Mouse (Mus musculus) myocyte (in vitro differentiated cells): Measurements from ENCODE around the gene Kalrn. TPM values are rescaled to one million over a fixed set of nuclear protein-coding genes. Genes with fewer than 3 reads are reported as not detected.
A peak's percentile ranks its signal among the peaks of the same experiment; 100 is the strongest.

ENCODE experiments used
- H3K27me3 ChIP-seq: one replicate; pipeline ENCODE4 v1.6.1; 2011; ENCODE audit not compliant: control insufficient read depth, insufficient read depth, insufficient read length
- H3K36me3 ChIP-seq: one replicate; pipeline ENCODE4 v1.6.1; 2011; ENCODE audit not compliant: control insufficient read depth, insufficient read depth
- H3K4me2 ChIP-seq: one replicate; pipeline ENCODE4 v1.6.1; 2011; ENCODE audit warnings: low read depth, control low read depth
- H3K4me3 ChIP-seq: one replicate; pipeline ENCODE4 v1.5.1; 2011; ENCODE audit warnings: mild to moderate bottlenecking, control low read depth, moderate library complexity
- H3K79me2 ChIP-seq: one replicate; pipeline ENCODE4 v1.6.1; 2011; ENCODE audit not compliant: control insufficient read depth, insufficient read depth
- H3ac ChIP-seq: one replicate; pipeline ENCODE4 v1.6.1; 2011; ENCODE audit not compliant: control insufficient read depth, insufficient read length
- CEBPB ChIP-seq: IDR thresholded peaks from 2 replicates; pipeline ENCODE4 v1.6.1; 2011; ENCODE audit warnings: mild to moderate bottlenecking, moderate library complexity; ENCODE audit not compliant: poor library complexity, insufficient read depth, severe bottlenecking
- E2F4 ChIP-seq: IDR thresholded peaks from one replicate; pipeline ENCODE4 v1.6.1; 2011; ENCODE audit warnings: mild to moderate bottlenecking, control low read depth, moderate library complexity; ENCODE audit not compliant: insufficient read depth
- MAX ChIP-seq: IDR thresholded peaks from one replicate; pipeline ENCODE4 v1.6.1; 2011; ENCODE audit warnings: low read depth, mild to moderate bottlenecking, control low read depth
- MYOD1 ChIP-seq, 3 experiments: IDR thresholded peaks; one replicate each; pipeline ENCODE4 v1.6.1; 2011; ENCODE audit warnings: control low read depth in 2 of 3, low read depth in 2 of 3, mild to moderate bottlenecking in 2 of 3, moderate library complexity in 1 of 3; ENCODE audit not compliant: insufficient read length in 2 of 3, control insufficient read depth in 1 of 3
- MYOG ChIP-seq, 3 experiments: IDR thresholded peaks; one replicate each; pipeline ENCODE4 v1.6.1; 2011; ENCODE audit warnings: control low read depth in 2 of 3, low read depth in 2 of 3, mild to moderate bottlenecking in 2 of 3; ENCODE audit not compliant: insufficient read length in 2 of 3, control insufficient read depth in 1 of 3, insufficient read depth in 1 of 3
- POLR2A ChIP-seq: IDR thresholded peaks from one replicate; pipeline ENCODE4 v1.6.1; 2011; ENCODE audit warnings: low read depth, mild to moderate bottlenecking, control low read depth, moderate library complexity; ENCODE audit not compliant: insufficient read length
- POLR2AphosphoS2 ChIP-seq: IDR thresholded peaks from one replicate; pipeline ENCODE4 v1.6.1; 2011; ENCODE audit warnings: low read depth, control low read depth; ENCODE audit not compliant: insufficient read length
- REST ChIP-seq: IDR thresholded peaks from one replicate; pipeline ENCODE4 v1.6.1; 2011; ENCODE audit warnings: mild to moderate bottlenecking, control low read depth, moderate library complexity; ENCODE audit not compliant: insufficient read depth, insufficient read length
- SRF ChIP-seq: IDR thresholded peaks from one replicate; pipeline ENCODE4 v1.6.1; 2011; ENCODE audit warnings: low read depth; ENCODE audit not compliant: control insufficient read depth, insufficient read length
- TCF12 ChIP-seq: IDR thresholded peaks from one replicate; pipeline ENCODE4 v1.6.1; 2011; ENCODE audit warnings: mild to moderate bottlenecking, control low read depth; ENCODE audit not compliant: poor library complexity, insufficient read depth, severe bottlenecking
- TCF3 ChIP-seq: IDR thresholded peaks from one replicate; pipeline ENCODE4 v1.6.1; 2011; ENCODE audit warnings: low read depth, control low read depth; ENCODE audit not compliant: insufficient read length
- USF1 ChIP-seq: IDR thresholded peaks from one replicate; pipeline ENCODE4 v1.6.1; 2011; ENCODE audit warnings: low read depth, mild to moderate bottlenecking, control low read depth, moderate library complexity
- polyA plus RNA-seq: library from polyadenylated mRNA; unstranded; fragments of >200 nt; fragmentation: generic; extraction: Trizol; gene quantifications from one replicate; pipeline ENCODE4 v1.2.1, GENCODE M21; 2012; ENCODE audit warnings: missing spikeins

Kalrn gene
- polyA plus RNA-seq, 1 experiment = 5.5 TPM

GRCm38 (mm10) chr16:33950830-33951229, 622.5 kb downstream of the Kalrn start:
- TF ChIP-seq SRF = no peak
- TF ChIP-seq TCF3 = no peak
- no peak for TF ChIP-seq REST
- TF ChIP-seq MYOD1 (IDR thresholded peaks at IDR 0.05; ENCODE audit: control insufficient read depth in 1 of 3, insufficient read length in 2 of 3, low read depth in 2 of 3) = no peak
- no peak for TF ChIP-seq TCF12
- TF ChIP-seq POLR2AphosphoS2 = peak; percentile 34
- no peak for TF ChIP-seq E2F4
- TF ChIP-seq POLR2A = no peak
- TF ChIP-seq MYOG (IDR thresholded peaks at IDR 0.05; ENCODE audit: control insufficient read depth in 1 of 3, insufficient read depth in 1 of 3, insufficient read length in 2 of 3, low read depth in 2 of 3) = no peak
- no peak for TF ChIP-seq USF1
- peak; percentile 92 for TF ChIP-seq CEBPB
- Histone ChIP-seq H3K79me2 (no peaks in the 10 kb centered on the region), H3K4me3 (no peak overlapping the region), H3ac (no peak overlapping the region), H3K36me3 (peaks cover 16% of the 10 kb centered on the region), H3K27me3 (no peaks in the 10 kb centered on the region), H3K4me2 (no peak overlapping the region)

- no peak overlapping the region for H3K4me3 ChIP-seq
- no peak overlapping the region for H3K4me2 ChIP-seq
- H3K36me3 ChIP-seq = peaks cover 16% of the 10 kb centered on the region
- H3K79me2 ChIP-seq = no peaks in the 10 kb centered on the region
- H3K27me3 ChIP-seq = no peaks in the 10 kb centered on the region
- no peak for TF ChIP-seq POLR2A
- no peak for TF ChIP-seq E2F4
- H3ac ChIP-seq = no peak overlapping the region
Observed at GRCm38 (mm10) chr16:33950386-33950785, 622.9 kb downstream of the Kalrn start.

- Histone ChIP-seq H3K36me3 (peaks cover 5% of the 10 kb centered on the region), H3K4me2 (no peak overlapping the region), H3K27me3 (no peaks in the 10 kb centered on the region)
Observed at GRCm38 (mm10) chr16:33947664-33948571, 625.4 kb downstream of the Kalrn start.

GRCm38 (mm10) chr16:33946021-33946420, 627.3 kb downstream of the Kalrn start:
- Histone ChIP-seq H3K79me2 (no peaks in the 10 kb centered on the region), H3K4me3 (no peak overlapping the region), H3K27me3 (no peaks in the 10 kb centered on the region), H3K4me2 (no peak overlapping the region), H3ac (no peak overlapping the region), H3K36me3 (peaks cover 5% of the 10 kb centered on the region)
- TF ChIP-seq SRF (no peak), MYOG (IDR thresholded peaks at IDR 0.05; ENCODE audit: control insufficient read depth in 1 of 3, insufficient read depth in 1 of 3, insufficient read length in 2 of 3, low read depth in 2 of 3) (no peak), CEBPB (no peak), REST (no peak), MYOD1 (IDR thresholded peaks at IDR 0.05; ENCODE audit: control insufficient read depth in 1 of 3, insufficient read length in 2 of 3, low read depth in 2 of 3) (no peak), USF1 (no peak), E2F4 (no peak), TCF3 (no peak), MAX (no peak), TCF12 (no peak), POLR2AphosphoS2 (no peak), POLR2A (no peak)

More at GRCm38 (mm10) chr16:33947664-33948571, 625.4 kb downstream of the Kalrn start:
- Histone ChIP-seq H3ac (no peak overlapping the region), H3K4me3 (no peak overlapping the region), H3K79me2 (no peaks in the 10 kb centered on the region)
- no peak for TF ChIP-seq SRF
- no peak for TF ChIP-seq TCF12
- no peak for TF ChIP-seq POLR2AphosphoS2
- no peak for TF ChIP-seq REST
- no peak for TF ChIP-seq POLR2A
- no peak for TF ChIP-seq USF1
- no peak for TF ChIP-seq MAX
- TF ChIP-seq TCF3 = no peak

- no peak overlapping the region for H3K4me2 ChIP-seq
- H3K36me3 ChIP-seq = peaks cover 5% of the 10 kb centered on the region
- no peak overlapping the region for H3ac ChIP-seq
- TF ChIP-seq MYOG (IDR thresholded peaks at IDR 0.05; ENCODE audit: control insufficient read depth in 1 of 3, insufficient read depth in 1 of 3, insufficient read length in 2 of 3, low read depth in 2 of 3) (no peak), POLR2A (no peak)
- H3K79me2 ChIP-seq = no peaks in the 10 kb centered on the region
- no peaks in the 10 kb centered on the region for H3K27me3 ChIP-seq
- H3K4me3 ChIP-seq = no peak overlapping the region
Observed at GRCm38 (mm10) chr16:33944772-33945171, 628.6 kb downstream of the Kalrn start.
